Mouse (Mus musculus) kidney, adult 2 months (tissue): ENCODE measurements around the gene Klhl41. TPM values are rescaled to one million over a fixed set of nuclear protein-coding genes. Genes with fewer than 3 reads are reported as not detected.
A peak's percentile ranks its signal among the peaks of the same experiment; 100 is the strongest.

ENCODE experiments used
- DNase-seq: peaks from one replicate; pipeline ENCODE4 v3.0.0; 2021
- H3K27ac ChIP-seq: fragments of 200-500 bp; 2 replicates; pipeline ENCODE4 v1.5.1; 2012; ENCODE audit warnings: low read depth, low read length, control low read depth, inconsistent platforms; ENCODE audit not compliant: insufficient read depth
- H3K27me3 ChIP-seq: fragments of 200-500 bp; replicated peaks from 2 replicates; pipeline ENCODE4 v1.6.1; 2012; ENCODE audit warnings: mild to moderate bottlenecking, moderate library complexity, low read length, inconsistent platforms; ENCODE audit not compliant: control insufficient read depth, insufficient read depth
- H3K36me3 ChIP-seq: fragments of 200-500 bp; 2 replicates; pipeline ENCODE4 v1.6.1; 2012; ENCODE audit warnings: mild to moderate bottlenecking, moderate library complexity, low read length, inconsistent platforms; ENCODE audit not compliant: control insufficient read depth, insufficient read depth
- H3K4me1 ChIP-seq: fragments of 200-500 bp; 2 replicates; pipeline ENCODE4 v1.6.1; 2011; ENCODE audit warnings: low read length; ENCODE audit not compliant: control insufficient read depth, insufficient read depth
- H3K4me3 ChIP-seq: fragments of 200-500 bp; 2 replicates; pipeline ENCODE4 v1.5.1; 2011; ENCODE audit warnings: mild to moderate bottlenecking, low read depth, low read length, control low read depth; ENCODE audit not compliant: insufficient read depth
- CTCF ChIP-seq: fragments of 200-500 bp; conservative IDR thresholded peaks from 2 replicates; pipeline ENCODE4 v1.5.1; 2011; ENCODE audit warnings: low read depth, mild to moderate bottlenecking, control low read depth, low read length, moderate library complexity, mixed read lengths; ENCODE audit not compliant: insufficient read depth, insufficient read length
- POLR2A ChIP-seq: fragments of 200-500 bp; IDR thresholded peaks from one replicate; pipeline ENCODE4 v1.6.1; 2011; ENCODE audit warnings: low read depth, low read length, control low read depth
- WGBS: fragments of 180-500 bp; shearing (Covaris S2); methylation state at CpG from one replicate; pipeline ENCODE4 v1.1.7; 2018; 5-methylcytosine and 5-hydroxymethylcytosine counted together
- polyA plus RNA-seq: library from polyadenylated mRNA; depleted of rRNA; stranded (reverse); fragments of >200 nt; gene quantifications from 2 replicates; pipeline ENCODE4 v1.2.3, GENCODE M21; 2012

Klhl41 gene
- polyA plus RNA-seq, 1 experiment = 1.8 TPM

- H3K4me1 ChIP-seq = no peaks in the 10 kb centered on the region; the same call in 1 of the 2 replicates
- no peak overlapping the region for H3K27ac ChIP-seq
- no peak for TF ChIP-seq CTCF
- no peak for TF ChIP-seq POLR2A
- H3K27me3 ChIP-seq = no peaks in the 10 kb centered on the region
- no peak overlapping the region; the same call in 1 of the 2 replicates for H3K4me3 ChIP-seq
- WGBS = 39% methylated on average over 10 of the region's 10 CpGs
- no peaks in the 10 kb centered on the region for H3K36me3 ChIP-seq
- DNase-seq = peak; percentile 78
Observed at GRCm38 (mm10) chr2:69640100-69640499, 29.8 kb upstream of the Klhl41 start.

GRCm38 (mm10) chr2:69644968-69645617 is 24.8 kb upstream of the Klhl41 start:
- H3K36me3 ChIP-seq = no peaks in the 10 kb centered on the region
- no peaks in the 10 kb centered on the region for H3K27me3 ChIP-seq
- TF ChIP-seq CTCF (no peak), POLR2A (no peak)
- H3K4me1 ChIP-seq = no peaks in the 10 kb centered on the region; the same call in 1 of the 2 replicates
- WGBS = 94% methylated on average over 11 of the region's 11 CpGs
- no peak for DNase-seq
- no peak overlapping the region for H3K27ac ChIP-seq
- no peak overlapping the region for H3K4me3 ChIP-seq

GRCm38 (mm10) chr2:69646726-69647490 is 23.0 kb upstream of the Klhl41 start, which contains the start of gene Bbs5:
Gene Bbs5, plus strand, starts transcription at chr2:69647171.
- H3K27ac ChIP-seq = no peak within 1 kb of the TSS

GRCm38 (mm10) chr2:69649716-69650115 is 20.2 kb upstream of the Klhl41 start:
- Histone ChIP-seq H3K36me3 (no peaks in the 10 kb centered on the region; the same call in 1 of the 2 replicates), H3K4me3 (no peak overlapping the region), H3K27me3 (no peaks in the 10 kb centered on the region), H3K4me1 (no peaks in the 10 kb centered on the region; the same call in 1 of the 2 replicates), H3K27ac (no peak overlapping the region)
- no peak for DNase-seq
- no peak for TF ChIP-seq CTCF
- no peak for TF ChIP-seq POLR2A
- 95% methylated on average over 5 of the region's 5 CpGs for WGBS

More at GRCm38 (mm10) chr2:69646726-69647490, 23.0 kb upstream of the Klhl41 start, which contains the start of gene Bbs5:
- Histone ChIP-seq H3K27me3 (no peaks in the 10 kb centered on the region), H3K4me1 (no peaks in the 10 kb centered on the region; the same call in 1 of the 2 replicates), H3K36me3 (no peaks in the 10 kb centered on the region), H3K4me3 (peak within 1 kb of the TSS; percentile 80)
- TF ChIP-seq CTCF (no peak), POLR2A (no peak)
- DNase-seq = peak; percentile 96
- WGBS = 3% methylated on average over 43 of the region's 43 CpGs

- Histone ChIP-seq H3K27ac (no peak overlapping the region), H3K4me1 (no peaks in the 10 kb centered on the region), H3K36me3 (no peaks in the 10 kb centered on the region; the same call in 1 of the 2 replicates), H3K27me3 (no peaks in the 10 kb centered on the region), H3K4me3 (no peak overlapping the region)
- TF ChIP-seq POLR2A (no peak), CTCF (no peak)
- DNase-seq = no peak
- WGBS = 83% methylated on average over 4 of the region's 4 CpGs
Observed at GRCm38 (mm10) chr2:69659326-69659725, 10.6 kb upstream of the Klhl41 start.

GRCm38 (mm10) chr2:69663827-69664476 is 6.0 kb upstream of the Klhl41 start:
- H3K4me3 ChIP-seq = no peak overlapping the region
- DNase-seq = no peak
- TF ChIP-seq POLR2A (no peak), CTCF (no peak)
- no peaks in the 10 kb centered on the region for H3K27me3 ChIP-seq
- peaks cover 1% of the 10 kb centered on the region; the same call in 1 of the 2 replicates for H3K36me3 ChIP-seq
- no peaks in the 10 kb centered on the region for H3K4me1 ChIP-seq
- 64% methylated on average over 13 of the region's 13 CpGs for WGBS
- H3K27ac ChIP-seq = no peak overlapping the region

- 93% methylated on average over 4 of the region's 4 CpGs for WGBS
- H3K4me1 ChIP-seq = no peaks in the 10 kb centered on the region
- no peak overlapping the region for H3K4me3 ChIP-seq
- no peaks in the 10 kb centered on the region for H3K27me3 ChIP-seq
- H3K27ac ChIP-seq = no peak overlapping the region
- DNase-seq = no peak
- peaks cover 1% of the 10 kb centered on the region; the same call in 1 of the 2 replicates for H3K36me3 ChIP-seq
- no peak for TF ChIP-seq CTCF
- no peak for TF ChIP-seq POLR2A
Observed at GRCm38 (mm10) chr2:69667656-69668055, 2.3 kb upstream of the Klhl41 start.
